Mouse (Mus musculus): Measurements from ENCODE around the gene Ngly1. TPM values are rescaled to one million over a fixed set of nuclear protein-coding genes. Genes with fewer than 3 reads are reported as not detected.

Gene Ngly1
- 21.4 and 23.7 TPM in 2 replicates for polyA plus RNA-seq (2012; rRNA removed)

- peak; percentile 87 to 90 for DNase-seq
- H3K27ac ChIP-seq (ENCODE audit: insufficient read depth, low read length), result peak within 1 kb of the TSS; percentile 94
- TF ChIP-seq CTCF (IDR thresholded peaks at IDR 0.05; ENCODE audit: borderline replicate concordance, insufficient read depth, low read depth, low read length) (no peak), POLR2A (IDR thresholded peaks at IDR 0.05; ENCODE audit: borderline replicate concordance, insufficient read depth, low read length) (peak; percentile 95)
- no peaks in the 10 kb centered on the region for H3K27me3 ChIP-seq (ENCODE audit: control insufficient read depth, insufficient read depth, low read length)
- H3K4me3 ChIP-seq (replicated peaks; ENCODE audit: insufficient read depth, low read depth, low read length), result peak within 1 kb of the TSS; percentile 96
- peaks cover 1% of the 10 kb centered on the region; the same call in 1 of the 2 replicates for H3K4me1 ChIP-seq (ENCODE audit: control insufficient read depth, insufficient read depth, low read length)
- under 1% methylated on average over 64 of the region's 65 CpGs for WGBS
Measured at GRCm38 (mm10) chr14:16249171-16249874, at the start of gene Ngly1, which contains the start of gene Oxsm. TSS of gene Ngly1 (plus strand) at chr14:16249280. TSS of gene Oxsm (minus strand) at chr14:16249808.

- peak in 1 of 2 experiments; percentile 18 for DNase-seq
- H3K27me3 ChIP-seq (ENCODE audit: control insufficient read depth, insufficient read depth, low read length), result no peaks in the 10 kb centered on the region
- WGBS, result 40% methylated on average over 6 of the region's 6 CpGs
- no peak overlapping the region for H3K4me3 ChIP-seq (replicated peaks; ENCODE audit: insufficient read depth, low read depth, low read length)
- H3K4me1 ChIP-seq (ENCODE audit: control insufficient read depth, insufficient read depth, low read length), result peaks cover 13% of the 10 kb centered on the region; the same call in 1 of the 2 replicates
- H3K27ac ChIP-seq (ENCODE audit: insufficient read depth, low read length), result no peak overlapping the region
- no peak for TF ChIP-seq CTCF (IDR thresholded peaks at IDR 0.05; ENCODE audit: borderline replicate concordance, insufficient read depth, low read depth, low read length)
- no peak for TF ChIP-seq POLR2A (IDR thresholded peaks at IDR 0.05; ENCODE audit: borderline replicate concordance, insufficient read depth, low read length)
Measured at GRCm38 (mm10) chr14:16200220-16200912, 48.7 kb upstream of the Ngly1 start.

GRCm38 (mm10) chr14:16200969-16201638, 48.0 kb upstream of the Ngly1 start:
- no peak overlapping the region for H3K4me3 ChIP-seq (replicated peaks; ENCODE audit: insufficient read depth, low read depth, low read length)
- DNase-seq, result peak; percentile 74 to 75
- H3K27me3 ChIP-seq (ENCODE audit: control insufficient read depth, insufficient read depth, low read length), result no peaks in the 10 kb centered on the region
- TF ChIP-seq POLR2A (IDR thresholded peaks at IDR 0.05; ENCODE audit: borderline replicate concordance, insufficient read depth, low read length), result no peak
- TF ChIP-seq CTCF (IDR thresholded peaks at IDR 0.05; ENCODE audit: borderline replicate concordance, insufficient read depth, low read depth, low read length), result no peak
- WGBS, result 18% methylated on average over 8 of the region's 8 CpGs
- H3K27ac ChIP-seq (ENCODE audit: insufficient read depth, low read length), result peak overlapping the region; percentile 1; the same call in 1 of the 2 replicates
- peaks cover 5% of the 10 kb centered on the region; the same call in 1 of the 2 replicates for H3K4me1 ChIP-seq (ENCODE audit: control insufficient read depth, insufficient read depth, low read length)

GRCm38 (mm10) chr14:16201673-16202072, 47.4 kb upstream of the Ngly1 start:
- Histone ChIP-seq H3K27ac (ENCODE audit: insufficient read depth, low read length) (no peak overlapping the region), H3K4me3 (replicated peaks; ENCODE audit: insufficient read depth, low read depth, low read length) (no peak overlapping the region), H3K27me3 (ENCODE audit: control insufficient read depth, insufficient read depth, low read length) (no peaks in the 10 kb centered on the region), H3K4me1 (ENCODE audit: control insufficient read depth, insufficient read depth, low read length) (peaks cover 5% of the 10 kb centered on the region; the same call in 1 of the 2 replicates)
- no peak for DNase-seq
- no peak for TF ChIP-seq POLR2A (IDR thresholded peaks at IDR 0.05; ENCODE audit: borderline replicate concordance, insufficient read depth, low read length)
- TF ChIP-seq CTCF (IDR thresholded peaks at IDR 0.05; ENCODE audit: borderline replicate concordance, insufficient read depth, low read depth, low read length), result no peak
- 73% methylated on average over 3 of the region's 3 CpGs for WGBS

- no peak for DNase-seq
- Histone ChIP-seq H3K27ac (ENCODE audit: insufficient read depth, low read length) (no peak overlapping the region), H3K4me3 (replicated peaks; ENCODE audit: insufficient read depth, low read depth, low read length) (no peak overlapping the region), H3K27me3 (ENCODE audit: control insufficient read depth, insufficient read depth, low read length) (no peaks in the 10 kb centered on the region), H3K4me1 (ENCODE audit: control insufficient read depth, insufficient read depth, low read length) (no peaks in the 10 kb centered on the region)
- TF ChIP-seq CTCF (IDR thresholded peaks at IDR 0.05; ENCODE audit: borderline replicate concordance, insufficient read depth, low read depth, low read length) (no peak), POLR2A (IDR thresholded peaks at IDR 0.05; ENCODE audit: borderline replicate concordance, insufficient read depth, low read length) (no peak)
Measured at GRCm38 (mm10) chr14:16207722-16208121, 41.4 kb upstream of the Ngly1 start.

GRCm38 (mm10) chr14:16219015-16219414, 30.1 kb upstream of the Ngly1 start:
- no peaks in the 10 kb centered on the region for H3K4me1 ChIP-seq (ENCODE audit: control insufficient read depth, insufficient read depth, low read length)
- no peak overlapping the region for H3K27ac ChIP-seq (ENCODE audit: insufficient read depth, low read length)
- no peak overlapping the region for H3K4me3 ChIP-seq (replicated peaks; ENCODE audit: insufficient read depth, low read depth, low read length)
- WGBS, result 49% methylated on average over 2 of the region's 2 CpGs
- no peaks in the 10 kb centered on the region for H3K27me3 ChIP-seq (ENCODE audit: control insufficient read depth, insufficient read depth, low read length)
- peak in 1 of 2 experiments; percentile 32 for DNase-seq
- no peak for TF ChIP-seq POLR2A (IDR thresholded peaks at IDR 0.05; ENCODE audit: borderline replicate concordance, insufficient read depth, low read length)
- peak; percentile 23; the same call in 1 of the 2 replicates for TF ChIP-seq CTCF (IDR thresholded peaks at IDR 0.05; ENCODE audit: borderline replicate concordance, insufficient read depth, low read depth, low read length)

- H3K27ac ChIP-seq (ENCODE audit: insufficient read depth, low read length), result no peak overlapping the region
- DNase-seq, result no peak
- peaks cover 5% of the 10 kb centered on the region; the same call in 1 of the 2 replicates for H3K4me1 ChIP-seq (ENCODE audit: control insufficient read depth, insufficient read depth, low read length)
- H3K27me3 ChIP-seq (ENCODE audit: control insufficient read depth, insufficient read depth, low read length), result no peaks in the 10 kb centered on the region
- 53% methylated on average over 2 of the region's 2 CpGs for WGBS
- no peak overlapping the region for H3K4me3 ChIP-seq (replicated peaks; ENCODE audit: insufficient read depth, low read depth, low read length)
- TF ChIP-seq POLR2A (IDR thresholded peaks at IDR 0.05; ENCODE audit: borderline replicate concordance, insufficient read depth, low read length) (no peak), CTCF (IDR thresholded peaks at IDR 0.05; ENCODE audit: borderline replicate concordance, insufficient read depth, low read depth, low read length) (no peak)
Measured at GRCm38 (mm10) chr14:16229395-16229794, 19.7 kb upstream of the Ngly1 start.
